Mouse (Mus musculus): ENCODE measurements around the gene Snrnp200.
"Not testable (repeated sequence)": the region's sequence is repeated elsewhere in the genome, so short reads cannot be mapped to it uniquely, and the experiment has no call there.

Snrnp200 gene

DNA sequence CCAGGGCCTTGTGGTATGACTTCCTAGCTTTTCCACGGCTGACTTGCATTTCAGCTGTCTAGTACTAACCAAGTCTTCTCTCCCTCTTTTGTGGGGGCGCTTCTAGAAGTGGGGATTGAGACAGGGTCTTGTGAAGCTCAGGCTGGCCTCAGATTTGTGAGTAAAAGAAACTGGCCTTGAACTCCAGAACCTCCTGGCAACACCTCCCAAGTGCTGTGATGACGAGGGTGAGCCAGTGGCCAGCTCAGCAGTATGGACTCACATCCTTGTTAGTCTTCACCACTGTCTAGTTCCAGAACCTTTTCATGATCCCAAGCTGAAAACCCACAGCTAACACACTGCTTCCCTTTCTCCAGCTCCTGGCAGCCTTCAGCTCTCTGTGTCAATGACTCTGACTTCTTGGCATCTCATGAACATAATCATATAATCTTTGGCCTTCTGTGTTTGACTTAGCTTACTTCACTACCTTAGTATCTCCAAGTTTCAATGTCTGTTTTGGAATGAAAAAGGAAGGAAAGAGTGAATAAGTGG is 46.5 kb downstream of the Snrnp200 start:
- DNase-seq, result no peak

DNA sequence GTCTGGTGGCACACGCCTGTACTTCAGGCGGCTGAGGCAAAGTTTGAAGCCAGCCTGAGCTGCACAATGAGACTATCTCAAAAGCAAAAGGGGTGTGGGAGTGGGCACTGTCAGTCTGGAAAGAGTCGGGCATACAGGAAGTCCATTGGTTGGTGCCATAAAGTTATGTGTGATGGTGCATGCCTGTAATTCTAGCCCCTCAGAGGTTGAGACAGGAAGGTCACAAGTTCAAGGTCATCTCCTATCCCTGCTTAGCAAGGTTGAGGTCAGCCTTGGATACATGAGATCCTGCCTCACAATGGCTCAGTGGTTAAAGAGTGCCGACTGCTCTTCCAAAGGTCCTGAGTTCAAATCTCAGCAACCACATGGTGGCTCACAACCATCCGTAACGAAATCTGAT is 47.1 kb downstream of the Snrnp200 start:
- DNase-seq, result no peak

DNA sequence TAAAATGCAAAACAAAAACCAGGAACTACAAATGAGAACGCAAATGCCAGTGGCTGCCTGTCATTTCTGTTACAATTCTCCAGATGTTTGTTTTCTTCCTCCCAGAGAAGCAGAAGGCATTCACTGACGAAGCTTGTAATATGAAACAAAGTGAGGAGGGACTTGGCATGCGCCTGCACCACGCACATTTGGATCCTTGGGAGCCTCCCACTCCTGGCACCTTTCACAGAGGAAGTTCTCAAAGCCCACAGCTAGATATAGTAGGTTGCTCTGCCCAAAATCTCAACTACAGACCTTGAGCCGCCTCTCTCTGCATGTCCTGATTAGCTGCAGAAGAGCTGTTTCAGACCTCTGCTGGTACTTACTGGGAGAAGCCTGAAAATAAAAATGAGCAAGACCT is 51.2 kb downstream of the Snrnp200 start:
- no peak for DNase-seq

DNA sequence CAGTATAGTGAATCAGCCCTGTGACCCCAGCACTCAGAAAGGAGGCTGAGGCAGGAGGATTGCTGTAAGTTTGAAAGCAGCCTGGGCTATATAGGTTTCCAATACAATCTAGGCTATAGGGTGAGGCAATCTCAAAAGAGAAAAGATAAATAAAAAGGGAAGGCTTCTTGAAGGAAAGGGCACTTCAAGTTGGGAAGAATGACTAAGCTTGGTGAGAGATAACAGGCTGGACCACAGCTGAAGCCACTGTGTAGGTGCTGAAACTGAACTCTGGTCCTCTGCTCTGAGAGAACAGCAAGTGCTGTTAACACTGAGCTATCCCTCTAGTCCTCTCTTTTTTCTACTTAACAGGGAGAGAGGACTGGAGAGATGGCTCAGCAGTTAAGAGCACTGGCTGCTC is 54.3 kb downstream of the Snrnp200 start:
- no peak for DNase-seq

DNA sequence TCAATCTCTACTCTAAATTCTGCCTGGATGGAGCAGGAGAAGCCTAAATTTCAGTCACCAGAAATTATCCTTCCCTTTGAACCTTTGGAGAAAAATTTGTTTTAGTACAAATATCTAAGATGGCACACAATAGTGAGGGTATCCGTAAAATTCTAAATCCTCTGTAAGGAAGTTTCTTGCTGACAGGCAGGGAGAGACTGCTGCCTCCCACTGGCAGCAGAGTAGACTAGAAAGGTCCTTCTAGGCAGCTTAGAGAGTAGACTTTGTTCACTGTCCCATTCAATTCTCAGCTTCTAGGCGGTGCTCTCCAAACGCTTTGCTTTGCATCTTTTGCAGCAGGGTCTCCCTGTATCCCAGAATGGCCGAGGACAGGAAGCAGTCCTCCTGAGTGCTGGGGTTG is 59.7 kb downstream of the Snrnp200 start:
- DNase-seq, result no peak

DNA sequence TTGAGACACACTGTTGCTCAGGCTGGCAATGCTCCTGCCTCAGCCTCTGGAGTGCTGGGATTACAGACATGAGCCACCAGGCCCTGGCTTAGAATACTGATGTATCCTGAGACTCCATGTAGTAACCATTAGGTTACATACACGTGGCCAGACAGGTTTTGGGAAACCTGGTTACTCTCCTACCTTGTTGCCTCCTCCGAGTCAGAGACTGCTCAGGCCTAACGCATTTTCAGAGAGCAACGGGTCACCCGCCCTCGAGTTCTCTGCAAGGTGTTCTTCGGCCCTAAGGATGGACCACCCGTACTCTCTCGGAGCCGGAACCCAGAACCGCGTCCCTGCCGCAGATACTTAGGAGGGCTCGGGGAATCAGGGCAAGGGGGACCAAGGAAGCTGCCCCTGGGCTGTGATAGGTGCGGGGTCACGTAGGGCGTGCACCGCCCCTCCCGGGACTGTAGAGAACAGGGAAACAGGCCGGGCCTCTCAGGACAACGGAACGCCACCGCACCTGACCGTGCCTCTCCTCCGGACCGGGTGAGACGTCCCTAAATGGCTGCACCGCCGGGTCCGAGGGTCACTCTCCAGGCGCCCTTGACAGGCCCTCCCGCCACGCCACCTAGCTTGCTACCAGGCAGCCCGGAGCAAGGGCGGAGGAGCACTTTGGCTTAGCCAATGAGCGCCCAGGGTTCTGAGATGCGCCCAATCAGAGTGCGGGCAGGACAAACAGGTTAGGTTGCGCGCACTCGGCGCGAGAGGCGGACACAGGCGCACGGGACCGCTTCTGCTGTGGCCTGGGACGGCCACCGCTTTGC is 61.5 kb downstream of the Snrnp200 start, which contains the start of gene Stard7:
Gene Stard7 (plus strand): TSS at position 728 of the 809 bp plus-strand sequence.
- peak; percentile 96 to 98 for DNase-seq

DNA sequence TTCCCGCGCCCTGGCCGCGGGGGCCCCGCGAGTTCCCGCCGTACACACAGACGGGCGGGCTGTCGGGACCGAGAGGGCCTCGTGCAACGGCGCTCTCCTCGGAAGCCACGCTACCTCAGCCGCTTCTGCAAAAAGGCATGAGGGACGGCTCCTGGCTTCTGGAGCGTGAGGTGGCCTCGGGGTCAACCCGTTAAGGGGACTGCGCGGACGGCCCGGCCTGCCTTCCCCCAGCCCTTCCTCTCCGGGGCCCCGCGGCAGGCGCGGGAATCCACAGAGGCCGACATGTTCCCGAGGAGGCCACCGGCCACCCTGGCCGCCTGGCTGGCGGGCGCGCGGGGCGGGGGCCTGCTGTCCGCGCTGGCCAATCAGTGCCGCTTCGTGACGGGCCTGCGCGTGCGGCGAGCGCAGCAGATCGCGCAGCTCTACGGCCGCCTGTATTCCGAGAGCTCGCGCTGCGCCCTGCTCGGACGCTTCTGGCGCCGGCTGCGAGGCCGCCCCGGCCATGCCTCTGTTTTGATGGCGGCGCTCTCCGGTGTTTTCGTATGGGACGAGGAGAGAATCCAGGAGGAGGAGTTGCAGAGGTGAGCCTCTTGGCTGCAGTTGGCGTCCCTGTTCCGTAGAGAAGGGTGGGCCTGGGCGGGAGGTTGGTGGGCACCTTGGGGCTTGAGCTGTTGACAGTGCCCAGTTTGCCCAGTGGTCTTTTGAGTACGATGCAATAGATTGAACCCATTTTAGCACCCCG is 62.3 kb downstream of the Snrnp200 start:
- DNase-seq, result peak; percentile 87 to 94

DNA sequence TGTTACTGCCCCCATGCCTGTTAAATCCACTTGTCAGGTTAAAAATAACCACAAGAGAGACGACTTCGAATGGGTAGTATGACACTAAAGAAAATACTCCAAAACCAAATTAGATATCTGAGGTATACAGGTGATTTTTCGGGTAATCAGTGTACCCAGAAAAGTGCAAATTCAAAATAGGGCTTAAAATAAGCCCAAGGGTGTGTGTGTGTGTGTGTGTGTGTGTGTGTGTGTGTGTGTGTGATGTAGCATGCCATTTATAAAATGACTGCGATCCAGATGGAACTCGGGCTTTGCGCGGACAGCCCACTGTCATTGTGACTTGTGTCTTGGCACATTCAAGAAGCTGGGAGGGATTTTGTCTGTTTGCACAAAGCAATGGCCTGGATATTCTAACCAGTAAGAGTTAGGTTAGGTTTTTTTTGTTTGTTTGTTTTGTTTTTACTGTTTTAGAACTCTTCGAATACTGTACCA is 62.9 kb downstream of the Snrnp200 start:
- peak in 1 of 2 experiments; percentile 42 for DNase-seq

DNA sequence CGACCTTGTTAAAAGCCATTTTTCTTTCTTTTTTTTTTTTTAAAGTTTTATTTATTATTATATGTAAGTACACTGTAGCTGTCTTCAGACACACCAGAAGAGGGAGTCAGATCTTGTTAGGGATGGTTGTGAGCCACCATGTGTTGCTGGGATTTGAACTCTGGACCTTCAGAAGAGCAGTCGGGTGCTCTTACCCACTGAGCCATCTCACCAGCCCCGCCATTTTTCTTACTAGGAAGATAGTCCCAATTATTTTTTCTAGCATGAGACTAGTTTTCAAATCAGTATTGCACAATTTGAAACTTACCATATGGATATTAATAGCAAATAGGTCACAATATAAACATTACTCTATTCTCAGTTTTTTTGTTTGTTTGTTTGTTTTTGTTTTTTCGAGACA is 63.9 kb downstream of the Snrnp200 start:
- not testable (repeated sequence) for DNase-seq

DNA sequence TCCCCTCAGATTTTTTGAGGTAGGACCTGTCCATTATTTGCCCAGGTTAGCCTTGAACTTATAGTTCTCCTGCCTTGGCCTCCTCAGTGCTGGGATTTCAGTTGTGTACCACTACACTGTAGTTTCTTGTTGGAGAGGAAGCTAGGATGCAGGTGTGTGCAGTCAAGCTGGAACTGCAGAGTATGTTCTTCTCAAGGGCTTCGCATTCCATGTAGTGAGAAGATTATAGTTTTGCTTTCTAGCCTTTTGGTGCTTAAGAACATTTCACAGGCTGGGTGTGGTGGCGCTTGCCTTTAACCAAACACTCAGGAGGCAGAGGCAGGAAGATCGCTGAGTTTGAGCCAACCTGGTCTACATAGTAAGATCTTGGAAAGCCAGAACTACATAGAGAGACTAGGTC is 64.6 kb downstream of the Snrnp200 start:
- no peak for DNase-seq

DNA sequence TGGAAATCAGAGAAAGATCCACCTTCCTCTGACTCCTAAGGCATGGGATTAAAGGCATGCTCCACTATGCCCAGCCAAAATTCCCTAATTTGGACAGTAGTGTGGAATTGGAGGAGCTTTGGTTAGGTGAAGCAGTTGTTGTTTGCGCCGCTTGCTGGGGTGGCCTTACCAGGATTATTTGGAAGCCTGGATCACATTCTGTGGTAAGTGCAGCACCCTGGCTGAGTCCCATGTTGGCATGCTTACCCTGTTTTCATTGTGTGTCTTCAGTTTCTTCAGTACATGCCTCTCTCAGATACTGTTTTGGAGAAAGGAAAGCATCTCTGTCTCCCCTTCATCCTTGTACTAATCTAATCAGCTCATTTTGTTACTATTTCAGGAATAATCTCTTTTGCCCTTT is 66.4 kb downstream of the Snrnp200 start:
- DNase-seq, result no peak

DNA sequence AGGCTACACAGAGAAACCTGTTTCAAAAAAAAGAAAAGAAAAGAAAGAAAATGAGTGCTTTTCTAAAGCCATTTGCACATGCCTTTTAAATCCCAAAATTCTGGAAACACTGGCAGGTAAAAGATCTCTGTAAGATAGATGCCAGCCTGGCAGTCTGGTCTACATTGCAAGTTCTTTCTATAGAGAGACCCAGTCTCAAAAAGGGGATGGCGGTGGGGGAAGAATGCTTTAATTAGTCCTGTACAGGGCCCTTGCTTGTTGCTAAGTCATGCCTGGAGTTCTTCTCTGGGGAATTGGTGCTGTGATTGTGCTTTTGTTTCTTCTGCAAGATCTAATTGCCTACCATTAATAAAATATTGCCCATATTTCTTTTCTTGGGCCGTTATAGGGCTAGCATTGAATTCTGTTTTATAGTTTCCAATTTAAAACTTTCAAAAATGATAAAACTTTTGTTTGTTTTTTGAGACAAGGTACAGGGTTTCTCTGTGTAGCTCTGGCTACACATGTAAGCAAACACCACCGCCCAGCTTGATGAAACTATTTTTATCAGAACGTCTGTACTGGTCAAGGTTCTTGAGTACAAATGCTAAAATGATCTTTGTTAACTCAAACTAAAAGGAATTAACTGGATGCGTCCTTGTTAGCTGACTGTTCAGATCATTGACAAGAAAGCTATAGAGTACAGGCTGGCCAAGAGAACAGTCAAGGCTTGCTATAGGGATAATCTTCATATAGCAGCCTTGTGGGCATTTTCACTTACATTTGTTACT is 67.5 kb downstream of the Snrnp200 start:
- DNase-seq, result no peak

DNA sequence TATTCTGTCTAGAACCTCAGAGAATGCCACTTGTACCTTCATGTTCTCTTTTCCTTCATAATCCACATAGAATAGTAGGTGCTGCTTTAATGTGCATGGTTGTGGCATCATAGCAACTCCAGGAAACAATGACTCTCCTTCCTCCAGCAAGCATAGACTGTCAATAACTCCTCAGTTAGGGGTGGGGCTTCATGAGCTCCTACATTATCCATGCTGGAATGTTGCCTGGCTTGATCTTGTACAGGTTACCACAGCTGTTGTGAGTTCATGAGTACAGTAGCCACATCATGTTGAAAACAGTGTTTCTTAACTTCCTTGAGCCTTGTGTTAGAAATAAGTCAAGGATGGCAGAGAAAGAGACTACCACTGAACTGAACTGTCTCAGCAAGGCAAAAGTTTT is 70.0 kb downstream of the Snrnp200 start:
- DNase-seq, result no peak
